Mouse (Mus musculus) ES-Bruce4 (cell line): ENCODE data around the gene Slu7. TPM values are rescaled to one million over a fixed set of nuclear protein-coding genes. Genes with fewer than 3 reads are reported as not detected.

Experiments used
- H3K27ac ChIP-seq: 2 replicates; pipeline ENCODE4 v1.5.1; 2012; ENCODE audit warnings: low read length, inconsistent platforms; ENCODE audit not compliant: insufficient read depth
- H3K27me3 ChIP-seq: 2 replicates; pipeline ENCODE4 v1.6.1; 2012; ENCODE audit warnings: mild to moderate bottlenecking, low read length, inconsistent platforms; ENCODE audit not compliant: control insufficient read depth, poor library complexity, insufficient read depth, severe bottlenecking
- H3K36me3 ChIP-seq: 2 replicates; pipeline ENCODE4 v1.6.1; 2012; ENCODE audit warnings: inconsistent platforms, mild to moderate bottlenecking, low read length, moderate library complexity; ENCODE audit not compliant: control insufficient read depth, poor library complexity, insufficient read depth, severe bottlenecking
- H3K4me1 ChIP-seq: one replicate; pipeline ENCODE4 v1.8.1; 2011; ENCODE audit warnings: low read length; ENCODE audit not compliant: control insufficient read depth, insufficient read depth
- H3K4me3 ChIP-seq: 2 replicates; pipeline ENCODE4 v1.5.1; 2011; ENCODE audit warnings: low read depth, mild to moderate bottlenecking, low read length
- H3K9ac ChIP-seq: 2 replicates; pipeline ENCODE4 v1.6.1; 2012; ENCODE audit warnings: low read depth, mild to moderate bottlenecking, inconsistent platforms; ENCODE audit not compliant: poor library complexity, severe bottlenecking
- H3K9me3 ChIP-seq: replicated peaks from 2 replicates; pipeline ENCODE4 v1.6.1; 2012; ENCODE audit warnings: mild to moderate bottlenecking, low read length, inconsistent platforms; ENCODE audit not compliant: control insufficient read depth, poor library complexity, insufficient read depth, severe bottlenecking
- CTCF ChIP-seq: IDR thresholded peaks from one replicate; pipeline ENCODE4 v1.8.1; 2011; ENCODE audit warnings: low read depth, low read length
- EP300 ChIP-seq: IDR thresholded peaks from 2 replicates; pipeline ENCODE4 v1.6.1; 2011; ENCODE audit warnings: low read depth, low read length; ENCODE audit not compliant: insufficient read depth
- POLR2A ChIP-seq: IDR thresholded peaks from one replicate; pipeline ENCODE4 v1.8.1; 2011; ENCODE audit warnings: low read length; ENCODE audit not compliant: insufficient read depth
- polyA plus RNA-seq: library from polyadenylated mRNA; stranded (reverse); fragments of >200 nt; gene quantifications from 2 replicates; pipeline ENCODE4 v1.2.4, GENCODE M21; 2011; ENCODE audit warnings: low read depth; ENCODE audit not compliant: missing spikeins, insufficient read depth, insufficient read length

Gene Slu7
- polyA plus RNA-seq, 1 experiment = 51.1 TPM

GRCm38 (mm10) chr11:43463204-43463603 lies 29.7 kb downstream of the Slu7 start:
- no peaks in the 10 kb centered on the region for H3K27me3 ChIP-seq
- 0 out of 2 replicates have a peak, but pooled peaks cover 2% of the 10 kb centered on the region for H3K9me3 ChIP-seq
- H3K27ac ChIP-seq = no peak overlapping the region
- no peak overlapping the region for H3K4me3 ChIP-seq
- H3K4me1 ChIP-seq = no peaks in the 10 kb centered on the region
- no peak for TF ChIP-seq POLR2A
- no peak for TF ChIP-seq EP300
- no peak for TF ChIP-seq CTCF
- no peak overlapping the region for H3K9ac ChIP-seq
- H3K36me3 ChIP-seq = no peaks in the 10 kb centered on the region

GRCm38 (mm10) chr11:43470118-43470517 lies 36.6 kb downstream of the Slu7 start:
- no peak overlapping the region for H3K4me3 ChIP-seq
- TF ChIP-seq EP300 = no peak
- TF ChIP-seq CTCF = no peak
- TF ChIP-seq POLR2A = no peak
- no peaks in the 10 kb centered on the region for H3K27me3 ChIP-seq
- no peak overlapping the region for H3K27ac ChIP-seq
- H3K36me3 ChIP-seq = no peaks in the 10 kb centered on the region
- no peaks in the 10 kb centered on the region for H3K9me3 ChIP-seq
- no peaks in the 10 kb centered on the region for H3K4me1 ChIP-seq
- no peak overlapping the region for H3K9ac ChIP-seq

GRCm38 (mm10) chr11:43470881-43471820 lies 37.6 kb downstream of the Slu7 start:
- TF ChIP-seq CTCF (no peak), EP300 (no peak), POLR2A (no peak)
- Histone ChIP-seq H3K27me3 (no peaks in the 10 kb centered on the region), H3K9me3 (no peaks in the 10 kb centered on the region), H3K4me3 (no peak overlapping the region), H3K4me1 (no peaks in the 10 kb centered on the region), H3K27ac (no peak overlapping the region), H3K36me3 (no peaks in the 10 kb centered on the region), H3K9ac (no peak overlapping the region)

- no peak overlapping the region for H3K4me3 ChIP-seq
- H3K9me3 ChIP-seq = no peaks in the 10 kb centered on the region
- no peak overlapping the region for H3K27ac ChIP-seq
- H3K27me3 ChIP-seq = no peaks in the 10 kb centered on the region
- no peaks in the 10 kb centered on the region for H3K4me1 ChIP-seq
- H3K36me3 ChIP-seq = no peaks in the 10 kb centered on the region
- no peak overlapping the region for H3K9ac ChIP-seq
- TF ChIP-seq POLR2A (no peak), EP300 (no peak), CTCF (no peak)
These were observed 39.6 kb downstream of the Slu7 start for GRCm38 (mm10) chr11:43473115-43473514.

GRCm38 (mm10) chr11:43473635-43474224 lies 40.2 kb downstream of the Slu7 start:
- no peak overlapping the region for H3K9ac ChIP-seq
- no peak overlapping the region for H3K4me3 ChIP-seq
- H3K9me3 ChIP-seq = no peaks in the 10 kb centered on the region
- no peaks in the 10 kb centered on the region for H3K36me3 ChIP-seq
- H3K27ac ChIP-seq = no peak overlapping the region
- no peaks in the 10 kb centered on the region for H3K4me1 ChIP-seq
- TF ChIP-seq POLR2A (no peak), CTCF (no peak), EP300 (no peak)
- H3K27me3 ChIP-seq = no peaks in the 10 kb centered on the region

- TF ChIP-seq CTCF (no peak), EP300 (no peak), POLR2A (no peak)
- no peaks in the 10 kb centered on the region for H3K9me3 ChIP-seq
- H3K4me1 ChIP-seq = no peaks in the 10 kb centered on the region
- H3K27ac ChIP-seq = no peak within 1 kb of the TSS
- no peak within 1 kb of the TSS for H3K4me3 ChIP-seq
- no peak within 1 kb of the TSS for H3K9ac ChIP-seq
- no peaks in the 10 kb centered on the region for H3K27me3 ChIP-seq
- no peaks in the 10 kb centered on the region for H3K36me3 ChIP-seq
These were observed 40.8 kb downstream of the Slu7 start, which contains the start of gene C1qtnf2 for GRCm38 (mm10) chr11:43474225-43474774. Gene C1qtnf2, plus strand, starts transcription at chr11:43474276.
